Mouse (Mus musculus): Measurements from ENCODE around the gene Sept1. TPM values are rescaled to one million over a fixed set of nuclear protein-coding genes. Genes with fewer than 3 reads are reported as not detected.

The Sept1 gene
- total RNA-seq, 1 experiment from 2014 or later = 63.2 TPM

DNA sequence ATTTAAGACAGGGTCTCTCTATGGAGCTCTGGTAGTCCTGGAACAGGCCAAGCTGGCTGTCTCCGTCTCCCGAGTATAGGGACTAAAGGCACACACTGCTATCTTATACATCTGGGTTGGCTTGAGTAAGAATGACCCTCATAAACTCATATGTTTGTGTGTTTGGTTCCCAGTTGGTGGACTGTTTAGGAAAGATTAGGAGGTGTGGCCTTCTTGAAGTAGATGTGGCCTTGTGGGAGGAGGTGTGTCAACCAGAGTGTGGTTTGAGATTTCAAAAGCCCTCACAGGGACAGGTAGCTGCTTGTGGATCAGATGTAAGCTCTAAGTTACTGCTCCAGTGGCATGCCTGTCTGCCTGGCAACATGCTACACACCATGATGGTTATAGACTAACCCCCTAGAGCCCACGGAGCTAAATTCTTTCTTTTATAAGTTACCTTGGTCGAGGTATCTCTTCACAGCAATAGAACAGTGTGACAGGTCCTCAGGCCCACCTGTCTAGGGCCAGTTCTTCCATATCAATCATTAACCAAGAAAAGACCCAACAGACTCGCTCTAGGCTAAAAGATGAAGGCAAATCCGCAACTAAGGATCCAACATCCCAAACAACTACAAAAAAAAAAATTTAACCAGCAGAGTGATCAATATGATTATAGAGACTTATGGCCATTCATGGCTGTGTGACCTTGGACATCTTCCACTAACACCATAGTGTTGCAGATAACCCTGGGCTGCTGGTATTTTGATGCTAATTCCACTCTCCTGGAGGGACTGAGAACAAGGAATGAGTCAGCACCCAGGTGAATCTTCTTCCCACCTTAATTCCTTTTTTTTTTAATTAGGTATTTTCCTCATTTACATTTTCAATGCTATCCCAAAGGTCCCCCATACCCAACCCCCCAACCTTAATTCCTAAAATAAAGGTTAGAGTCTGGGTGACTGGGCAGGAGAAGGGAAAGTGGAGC is 9.1 kb downstream of the Sept1 start:
- no peak for ATAC-seq (replicated peaks; ENCODE audit: low read depth, poor library complexity, severe bottlenecking)

DNA sequence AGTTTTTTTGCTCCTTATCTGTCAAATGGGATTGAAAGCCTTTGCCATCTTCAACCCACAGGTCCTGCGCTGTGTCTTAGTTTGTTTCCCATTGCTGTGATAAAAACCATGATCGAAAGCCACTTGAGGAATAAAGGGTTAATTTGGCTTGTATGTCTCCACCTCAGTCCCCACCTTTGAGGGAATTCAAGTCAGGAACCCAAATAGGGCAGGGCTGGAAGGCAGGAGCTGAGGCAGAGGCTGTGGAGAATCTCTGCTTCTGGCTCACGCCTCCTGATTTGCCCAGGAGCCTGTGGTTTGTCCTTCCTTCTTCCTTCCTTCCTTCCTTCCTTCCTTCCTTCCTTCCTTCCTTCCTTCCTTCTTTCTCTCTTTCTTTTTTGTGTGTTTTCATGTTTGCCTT is 9.8 kb downstream of the Sept1 start:
- ATAC-seq (replicated peaks; ENCODE audit: low read depth, poor library complexity, severe bottlenecking) = no peak

DNA sequence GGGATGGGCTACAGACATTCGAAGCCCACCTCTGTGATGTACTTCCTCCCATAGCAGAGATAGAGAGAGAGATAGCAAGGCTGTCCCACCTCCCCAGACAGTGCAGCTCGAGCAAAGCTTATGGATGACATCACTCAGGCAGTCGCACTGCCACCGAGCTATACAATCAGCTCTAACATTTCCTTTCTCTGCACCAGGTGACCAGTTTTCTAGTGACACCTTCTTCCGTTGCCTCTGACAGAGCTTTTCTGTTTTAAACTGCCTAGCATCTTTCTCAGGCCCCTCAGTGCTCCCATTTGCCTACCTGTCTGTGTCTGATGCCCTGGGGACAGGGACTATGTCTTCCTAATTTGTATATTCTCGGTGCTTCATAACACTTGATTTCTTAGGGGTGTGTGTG is 12.5 kb downstream of the Sept1 start:
- ATAC-seq (replicated peaks; ENCODE audit: low read depth, poor library complexity, severe bottlenecking) = no peak

DNA sequence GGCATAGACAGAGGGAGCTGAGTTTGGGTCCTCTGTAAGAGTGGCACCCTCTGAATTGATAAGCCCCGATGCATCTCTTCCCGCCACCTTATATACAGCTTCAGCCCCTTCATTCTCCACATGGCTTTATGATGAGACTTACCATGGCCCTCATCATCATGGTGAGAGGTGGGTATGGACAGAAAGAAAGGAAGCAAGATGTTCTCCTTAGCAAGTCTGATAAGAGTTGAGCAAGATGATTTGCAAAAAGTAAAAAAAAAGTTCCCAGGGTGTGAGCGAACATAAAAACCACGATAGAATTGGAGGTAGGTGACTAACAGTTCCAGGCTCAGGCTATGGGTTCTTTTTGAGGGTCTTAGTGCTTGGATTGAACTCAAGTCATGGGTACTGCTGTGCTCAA is 14.3 kb downstream of the Sept1 start:
- peak; percentile 35 for ATAC-seq (replicated peaks; ENCODE audit: low read depth, poor library complexity, severe bottlenecking)

DNA sequence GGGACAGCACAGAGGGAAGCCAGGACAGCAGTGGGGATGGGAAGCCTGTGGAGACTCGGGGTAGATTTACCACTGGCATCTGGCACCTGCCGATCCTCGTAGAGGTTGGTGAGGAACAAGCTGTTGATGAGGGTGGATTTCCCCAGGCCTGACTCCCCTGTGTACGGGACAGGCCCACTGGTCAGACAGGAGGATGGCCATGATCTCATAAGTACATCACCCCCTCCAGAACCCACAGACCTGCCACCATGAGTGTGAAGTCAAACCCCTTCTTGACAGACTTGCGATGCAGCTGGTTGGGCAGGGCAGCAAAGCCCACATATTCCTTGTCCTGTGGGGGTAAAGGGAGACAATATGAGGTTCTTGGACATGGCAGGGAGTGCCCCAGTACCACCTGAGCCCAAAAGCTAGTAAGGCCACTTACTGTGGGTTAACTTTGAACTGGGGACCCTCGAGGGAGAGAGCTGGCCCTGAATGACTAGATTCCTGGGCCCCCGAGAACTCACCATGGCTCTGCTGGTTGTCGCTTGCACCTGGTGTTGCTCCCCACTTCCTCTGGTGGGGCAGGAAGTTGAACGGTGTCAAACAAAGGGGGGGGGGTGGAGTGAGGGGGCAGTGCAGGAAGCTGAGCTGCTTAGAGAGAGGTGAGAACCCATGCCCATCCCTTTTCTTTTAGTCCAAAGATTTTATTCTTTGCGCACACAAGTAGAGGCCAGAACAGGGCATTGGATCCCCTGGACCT is 14.9 kb downstream of the Sept1 start:
- ATAC-seq (replicated peaks; ENCODE audit: low read depth, poor library complexity, severe bottlenecking) = peak; percentile 23; the same call in 1 of the 2 replicates

DNA sequence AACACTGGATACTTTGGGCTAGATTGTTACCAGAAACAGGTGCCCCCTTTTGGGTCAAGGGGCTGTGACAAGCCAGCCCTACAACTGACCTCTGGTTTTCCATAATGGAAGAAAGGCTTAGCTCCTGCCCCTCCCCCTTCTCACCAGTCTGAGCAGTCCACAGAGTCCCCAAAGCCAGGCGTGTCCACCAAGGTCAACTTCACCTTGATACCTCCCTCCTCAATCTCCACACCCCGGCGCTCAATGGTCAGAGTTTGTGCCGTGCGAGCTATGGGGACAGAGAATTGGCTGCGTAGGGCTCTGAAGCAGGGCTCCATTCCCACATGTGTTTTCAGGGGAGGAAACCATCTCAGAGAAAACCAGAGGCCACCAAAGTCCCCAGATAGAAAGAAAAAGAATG is 15.5 kb downstream of the Sept1 start:
- no peak for ATAC-seq (replicated peaks; ENCODE audit: low read depth, poor library complexity, severe bottlenecking)

DNA sequence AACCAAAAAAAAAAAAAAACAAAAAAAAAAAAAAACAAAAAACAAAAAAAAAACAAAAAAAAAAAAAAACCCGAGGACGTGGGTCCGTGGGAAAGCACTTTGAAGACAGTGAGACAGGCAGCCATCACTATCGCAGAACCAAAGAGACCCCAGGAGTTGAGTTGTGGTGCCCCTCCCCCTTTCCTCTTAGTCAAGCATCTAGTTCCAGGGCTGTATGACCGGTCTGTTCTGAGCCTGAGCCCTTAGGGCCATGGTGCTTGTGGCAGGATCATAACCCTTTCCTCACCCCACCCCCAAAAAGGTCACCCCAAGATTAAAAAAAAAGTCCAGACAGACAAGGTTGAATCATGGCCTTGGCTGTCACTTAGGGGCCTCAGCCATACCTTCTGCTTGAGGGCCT is 16.6 kb downstream of the Sept1 start:
- ATAC-seq (replicated peaks; ENCODE audit: low read depth, poor library complexity, severe bottlenecking) = no peak

DNA sequence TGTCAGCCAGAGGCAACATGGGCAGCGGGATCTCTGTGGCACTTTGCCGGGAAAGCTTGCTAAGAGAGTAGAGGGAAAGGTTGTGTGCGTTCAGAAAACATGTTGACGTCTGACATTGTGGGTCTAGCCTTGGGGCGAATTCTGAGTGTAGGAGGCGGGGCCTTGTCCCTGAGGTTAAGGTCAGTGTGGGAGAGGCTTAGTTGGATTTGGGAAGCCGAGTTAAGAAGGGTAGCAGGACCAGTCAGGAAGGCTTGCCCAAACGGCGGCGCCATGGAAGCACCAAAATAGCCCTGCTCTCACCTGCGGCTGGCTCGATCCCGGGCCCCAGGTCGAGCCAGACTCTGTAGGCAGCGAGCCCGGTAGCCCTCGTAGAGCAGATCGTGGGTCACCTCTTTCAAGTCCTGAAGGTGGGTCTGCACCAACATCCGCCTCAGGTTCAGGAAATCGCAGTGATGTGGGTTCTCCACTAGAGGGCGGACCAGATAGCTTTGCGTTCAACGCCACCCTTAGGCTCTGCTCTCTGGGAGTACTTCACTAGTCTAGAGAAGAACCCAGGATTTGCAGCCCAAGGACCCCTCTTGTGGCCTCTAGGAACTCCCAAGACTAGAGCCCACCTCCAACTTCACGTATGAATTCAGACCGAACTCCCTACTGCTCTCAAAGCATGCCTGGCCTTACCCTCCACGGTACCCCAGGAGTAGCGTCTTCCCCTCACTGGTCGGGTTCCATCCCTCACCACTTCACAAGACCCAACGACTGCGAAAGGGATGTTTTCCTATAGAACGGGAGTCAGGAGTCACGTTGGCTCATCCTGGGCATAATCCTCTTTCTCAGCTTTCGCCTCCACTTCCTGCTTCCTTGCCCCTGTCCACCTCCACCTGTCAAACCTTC is 17.7 kb downstream of the Sept1 start:
- ATAC-seq (replicated peaks; ENCODE audit: low read depth, poor library complexity, severe bottlenecking) = peak; percentile 65

DNA sequence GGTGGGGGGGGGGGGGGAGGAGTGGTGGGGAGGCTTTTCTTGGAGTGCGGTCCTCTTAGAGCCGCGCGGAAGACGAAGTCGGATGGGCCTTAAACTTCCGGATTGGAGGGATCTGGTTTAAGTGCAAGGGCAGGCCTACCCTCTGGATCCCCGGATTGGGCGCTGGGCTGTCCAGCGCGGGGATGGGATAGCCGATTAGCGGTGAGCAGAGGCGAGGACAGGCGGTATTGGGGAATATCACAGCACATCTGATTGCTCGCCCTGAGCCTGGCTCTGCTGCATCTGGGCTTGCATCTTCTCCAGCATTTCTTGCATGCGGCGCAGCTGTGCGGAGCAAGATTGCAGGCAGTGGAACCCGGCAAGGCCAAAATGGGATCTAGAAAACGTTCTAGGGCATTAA is 18.4 kb downstream of the Sept1 start:
- no peak for ATAC-seq (replicated peaks; ENCODE audit: low read depth, poor library complexity, severe bottlenecking)

DNA sequence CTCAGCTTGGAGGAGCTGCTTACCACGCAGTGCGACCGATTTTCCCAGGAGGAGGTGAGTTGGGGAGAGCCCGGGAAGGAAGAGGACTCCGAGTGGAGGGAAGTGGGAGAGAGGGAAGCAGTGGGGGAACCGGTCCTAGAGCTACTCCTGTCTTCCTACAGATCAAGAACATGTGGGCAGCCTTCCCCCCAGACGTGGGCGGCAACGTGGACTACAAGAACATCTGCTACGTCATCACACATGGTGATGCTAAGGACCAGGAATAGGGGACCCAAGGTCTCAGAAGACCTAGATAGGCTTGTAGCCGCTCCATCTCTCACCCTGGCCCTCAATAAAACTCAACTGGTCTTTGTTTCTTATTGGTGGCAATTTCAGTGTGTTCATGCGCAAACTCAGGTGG is 19.0 kb downstream of the Sept1 start:
- no peak for ATAC-seq (replicated peaks; ENCODE audit: low read depth, poor library complexity, severe bottlenecking)

DNA sequence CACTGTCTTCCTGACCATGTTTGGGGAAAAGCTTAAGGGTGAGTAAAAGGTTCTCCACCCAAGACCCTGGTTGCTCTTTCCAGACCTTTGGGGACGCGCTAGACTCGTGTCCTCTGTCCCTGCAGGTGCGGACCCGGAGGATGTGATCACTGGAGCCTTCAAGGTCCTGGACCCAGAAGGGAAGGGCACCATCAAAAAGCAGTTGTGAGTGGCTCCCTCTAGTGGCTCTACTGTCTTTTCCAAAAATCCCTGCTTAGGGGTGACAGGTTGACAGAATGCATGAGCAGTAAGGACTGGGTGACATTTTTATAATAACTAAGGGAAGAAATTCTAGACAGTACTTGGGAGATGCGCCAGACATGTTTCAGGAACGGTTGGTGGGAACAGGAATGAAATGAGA is 19.4 kb downstream of the Sept1 start:
- no peak for ATAC-seq (replicated peaks; ENCODE audit: low read depth, poor library complexity, severe bottlenecking)

DNA sequence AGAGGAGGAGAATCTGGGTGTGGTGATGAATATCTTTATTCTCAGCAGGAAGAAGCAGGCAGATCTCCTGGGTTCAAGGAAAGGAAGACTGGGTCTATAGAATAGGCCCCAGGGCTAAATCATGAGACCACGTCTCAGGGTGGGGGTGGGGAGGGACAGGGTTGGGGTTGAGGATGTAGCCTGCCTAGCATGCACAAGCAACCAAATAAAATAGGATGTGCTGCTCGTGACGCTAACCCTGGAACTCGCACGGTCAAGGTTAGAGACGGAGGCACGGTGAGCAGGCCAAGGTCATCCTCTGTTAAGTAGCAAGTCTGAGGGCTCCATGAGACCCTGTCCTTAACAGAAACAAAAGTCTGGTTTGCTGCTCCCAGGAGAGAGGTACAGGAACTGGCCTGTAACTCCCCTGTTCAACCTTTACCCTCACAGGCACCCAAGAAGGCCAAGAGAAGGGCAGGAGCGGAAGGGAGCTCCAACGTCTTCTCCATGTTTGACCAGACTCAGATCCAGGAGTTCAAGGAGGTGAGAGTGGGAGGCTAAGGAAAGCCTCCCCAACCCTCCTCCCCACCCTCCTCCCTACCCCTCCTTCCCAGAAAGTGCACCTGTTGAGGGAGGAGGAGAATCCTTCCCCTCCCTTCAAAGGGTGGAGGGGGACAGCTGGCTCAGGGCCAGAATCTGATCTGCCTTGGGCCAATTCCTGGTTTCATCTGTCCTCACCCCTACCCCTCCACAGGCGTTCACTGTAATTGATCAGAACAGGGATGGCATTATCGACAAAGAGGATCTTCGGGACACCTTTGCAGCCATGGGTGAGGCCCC is 20.3 kb downstream of the Sept1 start:
- ATAC-seq (replicated peaks; ENCODE audit: low read depth, poor library complexity, severe bottlenecking) = no peak

DNA sequence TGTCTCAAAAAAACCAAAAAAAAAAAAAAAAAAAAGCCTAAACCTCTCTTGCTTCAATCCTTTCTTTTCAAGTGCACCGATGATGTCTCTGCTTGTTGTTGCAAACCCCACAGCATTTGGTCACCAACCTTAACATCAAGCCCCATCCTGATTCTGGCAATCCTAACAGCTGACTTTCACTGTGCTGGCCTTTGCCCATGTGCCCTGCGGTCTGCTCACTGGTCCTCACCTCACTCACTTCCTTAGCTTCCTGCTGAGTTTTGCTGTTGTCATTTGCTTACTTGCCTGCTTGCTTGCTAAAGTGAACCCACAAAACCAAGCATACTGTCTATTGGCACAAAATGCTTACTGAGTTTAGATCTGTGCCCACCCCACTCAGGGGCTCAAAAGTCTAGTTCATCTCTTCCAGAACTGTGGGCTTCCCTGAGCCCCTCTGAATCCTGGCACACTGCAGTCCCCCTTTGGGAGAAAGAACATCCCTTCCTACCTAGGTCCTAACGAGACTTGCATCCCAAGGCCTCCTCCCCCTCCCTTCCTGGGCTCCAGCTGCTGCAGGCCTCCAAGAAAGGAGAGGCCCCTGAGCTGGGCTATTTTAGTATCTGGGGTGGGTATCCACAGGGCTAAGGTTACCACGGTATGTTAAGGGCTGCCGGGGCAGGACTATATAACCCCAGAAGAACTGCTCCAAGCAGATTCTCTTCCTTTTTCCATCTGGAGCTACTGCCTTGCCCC is 21.8 kb downstream of the Sept1 start:
- no peak for ATAC-seq (replicated peaks; ENCODE audit: low read depth, poor library complexity, severe bottlenecking)

DNA sequence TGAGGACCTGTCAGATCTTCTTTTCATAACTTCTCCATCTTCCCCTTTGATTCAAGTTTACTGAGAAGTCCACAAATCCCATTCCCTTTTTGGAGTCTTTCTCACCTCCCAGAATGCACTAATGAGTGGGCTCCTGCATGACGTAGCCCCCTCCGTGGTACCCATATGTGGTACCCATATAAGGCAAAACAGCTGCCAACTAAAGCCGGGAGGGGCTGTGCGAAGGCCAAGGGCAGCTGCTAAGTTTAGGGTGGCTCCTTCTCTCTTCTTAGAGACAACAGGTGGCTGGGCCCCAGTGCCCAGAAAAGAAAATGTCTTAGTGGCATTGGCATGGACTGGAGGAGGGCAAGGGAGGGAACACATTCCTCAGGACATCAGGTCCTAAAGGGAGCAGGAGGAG is 22.7 kb downstream of the Sept1 start:
- no peak for ATAC-seq (replicated peaks; ENCODE audit: low read depth, poor library complexity, severe bottlenecking)

DNA sequence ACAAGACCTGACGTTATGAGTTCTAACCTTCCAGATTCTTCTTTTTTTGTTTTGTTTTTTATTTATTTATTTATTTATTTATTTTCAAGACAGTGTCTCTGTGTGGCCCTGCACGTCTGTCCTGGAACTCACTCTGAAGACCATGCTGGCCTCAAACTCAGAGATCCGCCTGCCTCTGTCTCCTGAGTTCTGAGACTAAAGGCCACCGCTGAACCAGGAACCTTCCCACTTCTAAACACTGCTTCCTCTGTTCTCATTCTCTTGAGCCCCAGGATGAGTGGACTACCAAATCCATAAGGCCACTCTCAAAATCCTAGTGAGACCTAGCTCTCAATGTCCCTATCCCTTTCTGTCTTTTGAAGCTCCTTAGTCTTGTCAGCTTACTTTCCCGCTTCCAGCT is 23.1 kb downstream of the Sept1 start:
- ATAC-seq (replicated peaks; ENCODE audit: low read depth, poor library complexity, severe bottlenecking) = no peak

DNA sequence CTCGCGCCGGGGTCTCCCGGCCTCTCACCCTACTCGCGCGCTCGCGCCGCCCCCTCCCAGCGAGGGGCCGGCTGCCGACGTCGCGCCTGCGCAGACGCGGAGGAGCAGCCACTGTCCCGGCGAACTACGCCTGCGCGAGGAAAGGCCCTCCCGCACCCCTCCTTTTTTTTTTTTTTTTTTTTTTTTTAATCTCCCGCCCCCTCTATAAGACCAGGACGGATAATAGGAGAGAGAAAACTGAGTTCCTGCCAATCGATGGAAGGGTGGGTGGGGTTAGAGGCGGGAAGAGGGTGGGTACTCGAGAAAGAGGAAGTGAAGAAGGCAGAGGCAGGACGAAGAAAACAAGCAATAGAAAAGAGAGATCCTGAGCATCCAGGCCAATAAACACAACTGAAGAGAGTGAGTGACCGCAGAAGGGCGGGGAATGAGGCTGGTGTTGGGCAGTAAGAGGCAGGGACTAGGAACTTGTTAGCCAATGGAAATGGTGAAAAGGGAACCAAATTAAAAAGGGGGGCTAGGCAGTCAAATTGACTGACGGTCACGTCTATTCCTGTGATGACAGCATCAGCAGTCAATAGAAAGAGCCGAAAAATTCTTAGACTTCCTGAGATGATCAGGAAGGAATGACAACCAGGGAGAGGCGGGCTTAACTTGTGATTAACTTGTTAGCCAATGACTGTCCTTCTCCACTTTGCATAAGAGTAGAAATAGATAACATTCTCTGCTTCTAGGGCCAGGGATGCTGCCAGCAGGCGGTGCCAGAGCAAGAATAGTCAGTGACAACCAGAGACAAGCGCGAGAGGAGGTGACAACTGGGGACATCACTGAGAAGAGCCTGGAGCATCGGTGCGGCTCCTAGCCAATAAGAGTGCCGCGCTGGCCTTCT is 24.1 kb downstream of the Sept1 start, which contains the start of gene Mylpf:
Gene Mylpf (plus strand): TSS at position 338 of the 886 bp plus-strand sequence.
- peak; percentile 84 for ATAC-seq (replicated peaks; ENCODE audit: low read depth, poor library complexity, severe bottlenecking)

DNA sequence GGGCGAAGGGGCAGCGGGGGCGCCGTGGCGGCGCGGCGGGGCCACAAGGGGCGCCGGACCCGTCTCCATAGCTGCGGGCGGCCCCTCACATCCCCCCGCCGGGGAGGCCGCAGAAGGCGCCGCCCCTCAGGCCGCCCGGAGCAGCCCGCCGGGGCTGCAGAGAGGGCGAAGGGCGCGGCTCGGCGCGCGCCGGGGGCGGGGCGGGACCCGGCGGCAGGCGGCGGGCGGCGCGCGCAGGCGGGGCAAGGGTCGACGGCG is 24.7 kb downstream of the Sept1 start, which contains the start of gene Tbc1d10b:
Gene Tbc1d10b (minus strand): TSS at position 174 of the 258 bp plus-strand sequence.
- no peak; the same call in 1 of the 2 replicates for ATAC-seq (replicated peaks; ENCODE audit: low read depth, poor library complexity, severe bottlenecking)
